Mouse (Mus musculus) T-helper 2 cell (primary cell): ENCODE results near the gene Lce1e.
"Not testable (repeated sequence)": the region's sequence is repeated elsewhere in the genome, so short reads cannot be mapped to it uniquely, and the experiment has no call there.

Source experiments
- in situ Hi-C: fragments of 300-600 bp; cut with MboI, MseI; formaldehyde crosslinking; loops from one replicate; pipeline ENCODE4 v1.15.1; 2025; ENCODE audit warnings: high pct_unique_total_duplicates

Lce1e gene

GRCm38 (mm10) chr3:92708974-92709373 is at the start of gene Lce1e:
Gene Lce1e (minus strand): TSS chr3:92709074.
- in situ Hi-C loops: no loop called here

DNA sequence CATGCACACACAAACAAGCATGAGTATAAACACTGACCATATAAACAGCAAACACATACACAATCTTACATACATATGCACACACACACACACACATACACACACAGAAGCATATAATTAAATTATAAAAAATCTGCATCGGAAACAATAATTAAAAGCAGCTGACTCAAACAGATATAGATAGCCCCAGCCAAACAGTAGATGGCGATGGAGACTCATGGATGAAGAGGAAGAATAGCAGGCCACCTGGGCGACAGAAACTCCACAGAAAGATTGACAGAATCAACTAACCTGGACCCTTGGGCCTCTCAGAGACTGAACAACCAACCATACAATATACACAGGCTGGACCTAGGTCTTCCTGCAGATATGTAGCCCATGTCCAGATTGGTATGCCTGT is 44.3 kb upstream of the Lce1e start:
- in situ Hi-C loops: no loop called here

DNA sequence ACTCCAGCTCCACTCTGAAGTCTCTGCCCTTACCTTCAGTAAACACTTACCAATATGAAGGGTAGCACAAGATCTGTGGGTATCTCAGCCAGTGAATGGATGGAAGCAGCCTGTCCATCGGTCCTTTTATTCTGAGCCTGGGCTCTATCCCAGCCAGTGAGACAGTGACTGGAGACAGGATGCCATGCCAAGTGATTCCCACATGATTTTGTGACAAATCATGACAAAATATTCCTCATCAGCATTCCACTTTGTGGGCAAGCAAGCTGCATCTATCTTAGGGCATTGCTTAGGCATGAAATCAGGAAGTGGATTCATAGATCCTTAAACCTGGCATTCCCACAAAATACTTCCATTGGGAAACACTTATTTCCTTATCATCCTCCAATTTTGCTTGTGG is 43.4 kb upstream of the Lce1e start, which contains the start of gene Lce1g:
Gene Lce1g (minus strand): TSS at position 101 of the 400 bp plus-strand sequence.
- in situ Hi-C loops: no loop called here

- in situ Hi-C loops: no loop called here
Observed at GRCm38 (mm10) chr3:92738996-92739395, 30.1 kb upstream of the Lce1e start, which contains the start of gene Gm38119. Gene Gm38119 (minus strand): TSS chr3:92739096.

- in situ Hi-C loops: no loop called here
Observed at GRCm38 (mm10) chr3:92722631-92723030, 13.8 kb upstream of the Lce1e start.

GRCm38 (mm10) chr3:92720250-92720649 is 11.4 kb upstream of the Lce1e start, which contains the start of gene Lce1f:
Gene Lce1f (minus strand): TSS chr3:92720350.
- in situ Hi-C loops: no loop called here

DNA sequence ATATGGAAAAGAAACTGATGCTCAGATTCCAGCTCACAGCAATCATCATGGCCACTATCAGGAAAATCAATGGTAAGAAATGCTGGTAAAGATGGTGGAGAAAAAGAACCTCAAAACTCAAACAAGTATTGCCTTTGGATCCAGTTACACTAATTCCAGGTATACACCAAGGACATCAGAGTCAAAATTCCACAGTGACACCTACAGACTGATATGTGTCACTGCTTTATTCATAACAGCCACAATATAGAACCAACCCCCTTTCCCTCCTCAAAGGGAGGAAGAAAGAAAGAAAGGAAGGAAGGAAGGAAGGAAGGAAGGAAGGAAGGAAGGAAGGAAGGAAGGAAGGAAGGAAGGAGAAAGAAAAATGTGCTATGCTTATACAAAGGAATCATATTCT is 6.2 kb upstream of the Lce1e start:
- in situ Hi-C loops: no loop called here

- in situ Hi-C loops: no loop called here
Observed at GRCm38 (mm10) chr3:92694613-92695012, 14.3 kb downstream of the Lce1e start.

DNA sequence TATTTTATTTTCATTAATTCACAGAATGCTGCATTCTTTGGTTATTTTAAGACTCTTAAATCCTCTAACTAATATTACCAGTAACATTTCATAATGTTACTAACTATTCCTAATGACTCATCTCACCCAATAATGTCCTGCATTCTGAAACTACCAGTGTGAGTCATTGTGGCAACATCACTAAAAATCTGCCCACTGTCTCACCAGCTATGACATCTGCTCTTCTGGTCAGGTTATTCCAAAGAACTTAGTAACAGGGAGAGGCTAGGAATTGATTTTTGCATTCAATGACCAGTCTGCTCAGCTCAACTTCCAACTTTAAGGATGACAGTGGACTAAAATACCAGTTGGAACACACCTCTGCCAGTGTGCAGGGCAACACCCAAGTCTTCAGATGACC is 17.2 kb downstream of the Lce1e start:
- in situ Hi-C loops: no loop called here

GRCm38 (mm10) chr3:92689154-92689553 is 19.7 kb downstream of the Lce1e start:
- in situ Hi-C loops: not testable (repeated sequence)

- in situ Hi-C loops: no loop called here
Observed at GRCm38 (mm10) chr3:92687110-92687509, 21.8 kb downstream of the Lce1e start, which contains the start of gene Lce1d. Gene Lce1d (minus strand): TSS chr3:92687210.

DNA sequence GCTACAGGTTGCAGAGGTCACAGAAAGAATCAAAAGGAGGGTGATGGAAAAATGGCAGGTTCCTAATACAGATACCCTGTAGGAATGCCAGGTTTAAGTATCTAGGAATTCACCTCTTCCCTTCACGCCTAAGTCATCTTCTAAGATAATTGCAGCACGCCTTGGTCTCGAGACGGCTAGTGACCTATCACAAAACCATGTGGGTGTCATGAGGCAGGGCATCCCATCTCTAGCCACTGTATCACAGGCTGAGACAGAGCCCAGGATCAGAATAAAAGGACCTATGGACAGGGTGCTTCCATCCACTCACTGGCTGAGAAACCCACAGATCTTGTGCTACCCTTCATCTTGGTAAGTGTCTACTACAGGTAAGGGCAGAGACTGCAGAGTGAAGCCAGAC is 29.9 kb downstream of the Lce1e start, which contains the start of gene Lce1c:
Gene Lce1c (plus strand): TSS at position 301 of the 400 bp plus-strand sequence.
- in situ Hi-C loops: no loop called here

- in situ Hi-C loops: no loop called here
Observed at GRCm38 (mm10) chr3:92670215-92670614, 38.7 kb downstream of the Lce1e start, which contains the start of gene Lce1a2. Gene Lce1a2 (minus strand): TSS chr3:92670315.
